Mouse (Mus musculus): ENCODE results near the gene Hunk. TPM values are rescaled to one million over a fixed set of nuclear protein-coding genes. Genes with fewer than 3 reads are reported as not detected.

The Hunk gene
- polyA plus RNA-seq, 1 experiment = 0.37 TPM

- Histone ChIP-seq H3K36me3 (ENCODE audit: control insufficient read depth, insufficient read depth) (no peaks in the 10 kb centered on the region), H3K4me3 (no peak overlapping the region), H3K4me2 (ENCODE audit: low read depth) (no peak overlapping the region), H3ac (ENCODE audit: control insufficient read depth, insufficient read length) (no peak overlapping the region), H3K27me3 (ENCODE audit: control insufficient read depth, insufficient read depth, insufficient read length) (no peaks in the 10 kb centered on the region), H3K79me2 (ENCODE audit: control insufficient read depth, insufficient read depth) (no peaks in the 10 kb centered on the region)
- no peak for TF ChIP-seq MYOG (IDR thresholded peaks at IDR 0.05; ENCODE audit: control insufficient read depth in 1 of 3, insufficient read depth in 1 of 3, insufficient read length in 2 of 3, low read depth in 2 of 3)
- no peak for TF ChIP-seq SRF (IDR thresholded peaks at IDR 0.05; ENCODE audit: control insufficient read depth, insufficient read length, low read depth)
- TF ChIP-seq POLR2A (IDR thresholded peaks at IDR 0.05; ENCODE audit: insufficient read length, low read depth) = no peak
- no peak for TF ChIP-seq TCF3 (IDR thresholded peaks at IDR 0.05; ENCODE audit: insufficient read length, low read depth)
- TF ChIP-seq CEBPB (IDR thresholded peaks at IDR 0.05; ENCODE audit: insufficient read depth, poor library complexity, severe bottlenecking) = no peak
- TF ChIP-seq POLR2AphosphoS2 (IDR thresholded peaks at IDR 0.05; ENCODE audit: insufficient read length, low read depth) = no peak
- TF ChIP-seq MAX (IDR thresholded peaks at IDR 0.05; ENCODE audit: low read depth) = no peak
- TF ChIP-seq TCF12 (IDR thresholded peaks at IDR 0.05; ENCODE audit: insufficient read depth, poor library complexity, severe bottlenecking) = no peak
- TF ChIP-seq E2F4 (IDR thresholded peaks at IDR 0.05; ENCODE audit: insufficient read depth) = no peak
- no peak for TF ChIP-seq MYOD1 (IDR thresholded peaks at IDR 0.05; ENCODE audit: control insufficient read depth in 1 of 3, insufficient read length in 2 of 3, low read depth in 2 of 3)
- no peak for TF ChIP-seq REST (IDR thresholded peaks at IDR 0.05; ENCODE audit: insufficient read depth, insufficient read length)
- no peak for TF ChIP-seq USF1 (IDR thresholded peaks at IDR 0.05; ENCODE audit: low read depth)
These were observed 79.3 kb downstream of the Hunk start for GRCm38 (mm10) chr16:90465154-90465553.

GRCm38 (mm10) chr16:90468286-90468685 is 82.5 kb downstream of the Hunk start:
- no peaks in the 10 kb centered on the region for H3K79me2 ChIP-seq (ENCODE audit: control insufficient read depth, insufficient read depth)
- no peaks in the 10 kb centered on the region for H3K36me3 ChIP-seq (ENCODE audit: control insufficient read depth, insufficient read depth)
- H3K4me3 ChIP-seq = no peak overlapping the region
- no peak for TF ChIP-seq SRF (IDR thresholded peaks at IDR 0.05; ENCODE audit: control insufficient read depth, insufficient read length, low read depth)
- TF ChIP-seq TCF3 (IDR thresholded peaks at IDR 0.05; ENCODE audit: insufficient read length, low read depth) = no peak
- no peak for TF ChIP-seq POLR2AphosphoS2 (IDR thresholded peaks at IDR 0.05; ENCODE audit: insufficient read length, low read depth)
- no peak for TF ChIP-seq MYOG (IDR thresholded peaks at IDR 0.05; ENCODE audit: control insufficient read depth in 1 of 3, insufficient read depth in 1 of 3, insufficient read length in 2 of 3, low read depth in 2 of 3)
- TF ChIP-seq REST (IDR thresholded peaks at IDR 0.05; ENCODE audit: insufficient read depth, insufficient read length) = no peak
- no peak for TF ChIP-seq POLR2A (IDR thresholded peaks at IDR 0.05; ENCODE audit: insufficient read length, low read depth)
- no peak for TF ChIP-seq MAX (IDR thresholded peaks at IDR 0.05; ENCODE audit: low read depth)
- no peak for TF ChIP-seq USF1 (IDR thresholded peaks at IDR 0.05; ENCODE audit: low read depth)
- no peak for TF ChIP-seq E2F4 (IDR thresholded peaks at IDR 0.05; ENCODE audit: insufficient read depth)
- no peak for TF ChIP-seq TCF12 (IDR thresholded peaks at IDR 0.05; ENCODE audit: insufficient read depth, poor library complexity, severe bottlenecking)
- TF ChIP-seq CEBPB (IDR thresholded peaks at IDR 0.05; ENCODE audit: insufficient read depth, poor library complexity, severe bottlenecking) = no peak
- TF ChIP-seq MYOD1 (IDR thresholded peaks at IDR 0.05; ENCODE audit: control insufficient read depth in 1 of 3, insufficient read length in 2 of 3, low read depth in 2 of 3) = no peak
- H3ac ChIP-seq (ENCODE audit: control insufficient read depth, insufficient read length) = no peak overlapping the region
- H3K4me2 ChIP-seq (ENCODE audit: low read depth) = no peak overlapping the region
- no peaks in the 10 kb centered on the region for H3K27me3 ChIP-seq (ENCODE audit: control insufficient read depth, insufficient read depth, insufficient read length)

- H3K4me3 ChIP-seq = no peak overlapping the region
- no peak overlapping the region for H3ac ChIP-seq (ENCODE audit: control insufficient read depth, insufficient read length)
- H3K4me2 ChIP-seq (ENCODE audit: low read depth) = no peak overlapping the region
- H3K27me3 ChIP-seq (ENCODE audit: control insufficient read depth, insufficient read depth, insufficient read length) = no peaks in the 10 kb centered on the region
- TF ChIP-seq REST (IDR thresholded peaks at IDR 0.05; ENCODE audit: insufficient read depth, insufficient read length) = no peak
- TF ChIP-seq E2F4 (IDR thresholded peaks at IDR 0.05; ENCODE audit: insufficient read depth) = no peak
- TF ChIP-seq TCF12 (IDR thresholded peaks at IDR 0.05; ENCODE audit: insufficient read depth, poor library complexity, severe bottlenecking) = no peak
- TF ChIP-seq CEBPB (IDR thresholded peaks at IDR 0.05; ENCODE audit: insufficient read depth, poor library complexity, severe bottlenecking) = no peak
- no peak for TF ChIP-seq MYOG (IDR thresholded peaks at IDR 0.05; ENCODE audit: control insufficient read depth in 1 of 3, insufficient read depth in 1 of 3, insufficient read length in 2 of 3, low read depth in 2 of 3)
- TF ChIP-seq POLR2AphosphoS2 (IDR thresholded peaks at IDR 0.05; ENCODE audit: insufficient read length, low read depth) = no peak
- no peak for TF ChIP-seq MYOD1 (IDR thresholded peaks at IDR 0.05; ENCODE audit: control insufficient read depth in 1 of 3, insufficient read length in 2 of 3, low read depth in 2 of 3)
- TF ChIP-seq POLR2A (IDR thresholded peaks at IDR 0.05; ENCODE audit: insufficient read length, low read depth) = no peak
- TF ChIP-seq MAX (IDR thresholded peaks at IDR 0.05; ENCODE audit: low read depth) = no peak
- no peak for TF ChIP-seq TCF3 (IDR thresholded peaks at IDR 0.05; ENCODE audit: insufficient read length, low read depth)
- no peak for TF ChIP-seq SRF (IDR thresholded peaks at IDR 0.05; ENCODE audit: control insufficient read depth, insufficient read length, low read depth)
- no peak for TF ChIP-seq USF1 (IDR thresholded peaks at IDR 0.05; ENCODE audit: low read depth)
- H3K36me3 ChIP-seq (ENCODE audit: control insufficient read depth, insufficient read depth) = no peaks in the 10 kb centered on the region
- no peaks in the 10 kb centered on the region for H3K79me2 ChIP-seq (ENCODE audit: control insufficient read depth, insufficient read depth)
These were observed 90.0 kb downstream of the Hunk start for GRCm38 (mm10) chr16:90475701-90476229.

- Histone ChIP-seq H3K4me2 (ENCODE audit: low read depth) (no peak overlapping the region), H3K27me3 (ENCODE audit: control insufficient read depth, insufficient read depth, insufficient read length) (no peaks in the 10 kb centered on the region), H3K4me3 (no peak overlapping the region), H3ac (ENCODE audit: control insufficient read depth, insufficient read length) (no peak overlapping the region), H3K79me2 (ENCODE audit: control insufficient read depth, insufficient read depth) (no peaks in the 10 kb centered on the region), H3K36me3 (ENCODE audit: control insufficient read depth, insufficient read depth) (no peaks in the 10 kb centered on the region)
- TF ChIP-seq CEBPB (IDR thresholded peaks at IDR 0.05; ENCODE audit: insufficient read depth, poor library complexity, severe bottlenecking) (no peak), TCF12 (IDR thresholded peaks at IDR 0.05; ENCODE audit: insufficient read depth, poor library complexity, severe bottlenecking) (no peak), POLR2AphosphoS2 (IDR thresholded peaks at IDR 0.05; ENCODE audit: insufficient read length, low read depth) (no peak), REST (IDR thresholded peaks at IDR 0.05; ENCODE audit: insufficient read depth, insufficient read length) (no peak), MYOD1 (IDR thresholded peaks at IDR 0.05; ENCODE audit: control insufficient read depth in 1 of 3, insufficient read length in 2 of 3, low read depth in 2 of 3) (no peak), E2F4 (IDR thresholded peaks at IDR 0.05; ENCODE audit: insufficient read depth) (no peak), TCF3 (IDR thresholded peaks at IDR 0.05; ENCODE audit: insufficient read length, low read depth) (no peak), MAX (IDR thresholded peaks at IDR 0.05; ENCODE audit: low read depth) (no peak), SRF (IDR thresholded peaks at IDR 0.05; ENCODE audit: control insufficient read depth, insufficient read length, low read depth) (no peak), USF1 (IDR thresholded peaks at IDR 0.05; ENCODE audit: low read depth) (no peak), MYOG (IDR thresholded peaks at IDR 0.05; ENCODE audit: control insufficient read depth in 1 of 3, insufficient read depth in 1 of 3, insufficient read length in 2 of 3, low read depth in 2 of 3) (no peak), POLR2A (IDR thresholded peaks at IDR 0.05; ENCODE audit: insufficient read length, low read depth) (no peak)
These were observed 95.8 kb downstream of the Hunk start for GRCm38 (mm10) chr16:90481612-90482011.
